Mouse (Mus musculus): ENCODE measurements around the gene Fxyd6.

DNA sequence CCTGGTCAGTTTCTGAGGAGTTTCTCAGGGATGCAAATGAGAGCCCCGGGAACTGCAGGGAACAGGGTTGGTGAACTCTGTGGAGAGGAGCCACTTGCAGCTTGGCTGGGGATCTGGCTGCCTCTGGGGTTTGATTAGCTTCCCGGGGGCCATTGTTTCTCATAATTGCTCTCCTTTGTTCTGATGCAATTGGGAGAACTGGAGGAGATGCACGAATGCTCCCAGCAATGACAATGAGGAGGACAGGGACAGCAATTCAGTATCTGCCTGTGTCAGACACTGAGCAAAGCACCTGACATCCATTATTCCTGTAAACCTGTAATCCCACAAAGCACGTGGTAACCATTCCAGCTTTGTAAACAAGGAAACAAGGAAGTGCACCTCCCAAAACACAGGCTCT lies 20.8 kb upstream of the Fxyd6 start:
- TF ChIP-seq CTCF (IDR thresholded peaks at IDR 0.05; ENCODE audit: extremely low read depth, insufficient read depth, low read length) (no peak), POLR2A (IDR thresholded peaks at IDR 0.05; ENCODE audit: extremely low read depth, insufficient read depth, low read length) (no peak)

All from cortical plate, adult 2 months (tissue).